Mouse (Mus musculus): ENCODE measurements at regions not wholly inside any gene's neighbourhood (a gene's known extent, or its start where the extent isn't known, plus 50 kb on each side); places are given as distances from the start of the nearest gene placed in this dataset.

GRCm38 (mm10) chr8:8452226-8452625 lies 208.8 kb downstream of the Efnb2 start:
- no peak overlapping the region for H3K27ac ChIP-seq (replicated peaks; ENCODE audit: low read depth, low read length)
- H3K4me1 ChIP-seq (ENCODE audit: control insufficient read depth, insufficient read depth, insufficient read length, low read length), result no peaks in the 10 kb centered on the region
- no peak overlapping the region for H3K4me3 ChIP-seq (ENCODE audit: insufficient read depth, low read depth, low read length)

- H3K4me3 ChIP-seq (ENCODE audit: insufficient read depth, low read depth, low read length), result no peak overlapping the region
- no peaks in the 10 kb centered on the region for H3K4me1 ChIP-seq (ENCODE audit: control insufficient read depth, insufficient read depth, insufficient read length, low read length)
- no peak overlapping the region for H3K27ac ChIP-seq (replicated peaks; ENCODE audit: low read depth, low read length)
Measured at GRCm38 (mm10) chr8:8448911-8449310, 212.1 kb downstream of the Efnb2 start.

GRCm38 (mm10) chr8:8441568-8441967 lies 219.5 kb downstream of the Efnb2 start:
- no peak overlapping the region for H3K4me3 ChIP-seq (ENCODE audit: insufficient read depth, low read depth, low read length)
- H3K4me1 ChIP-seq (ENCODE audit: control insufficient read depth, insufficient read depth, insufficient read length, low read length), result no peaks in the 10 kb centered on the region
- H3K27ac ChIP-seq (replicated peaks; ENCODE audit: low read depth, low read length), result no peak overlapping the region

GRCm38 (mm10) chr8:8440903-8441302 lies 220.1 kb downstream of the Efnb2 start:
- H3K4me3 ChIP-seq (ENCODE audit: insufficient read depth, low read depth, low read length), result no peak overlapping the region
- H3K27ac ChIP-seq (replicated peaks; ENCODE audit: low read depth, low read length), result no peak overlapping the region

GRCm38 (mm10) chr8:8426201-8426600 lies 234.8 kb downstream of the Efnb2 start:
- no peak overlapping the region for H3K27ac ChIP-seq (replicated peaks; ENCODE audit: low read depth, low read length)

More at GRCm38 (mm10) chr8:8440903-8441302, 220.1 kb downstream of the Efnb2 start:
- H3K4me1 ChIP-seq (ENCODE audit: control insufficient read depth, insufficient read depth, insufficient read length, low read length), result no peaks in the 10 kb centered on the region

GRCm38 (mm10) chr8:8423443-8423842 lies 237.6 kb downstream of the Efnb2 start:
- no peaks in the 10 kb centered on the region for H3K4me1 ChIP-seq (ENCODE audit: control insufficient read depth, insufficient read depth, insufficient read length, low read length)
- H3K4me3 ChIP-seq (ENCODE audit: insufficient read depth, low read depth, low read length), result no peak overlapping the region
- no peak overlapping the region for H3K27ac ChIP-seq (replicated peaks; ENCODE audit: low read depth, low read length)

More at GRCm38 (mm10) chr8:8426201-8426600, 234.8 kb downstream of the Efnb2 start:
- H3K4me1 ChIP-seq (ENCODE audit: control insufficient read depth, insufficient read depth, insufficient read length, low read length), result no peaks in the 10 kb centered on the region
- H3K4me3 ChIP-seq (ENCODE audit: insufficient read depth, low read depth, low read length), result no peak overlapping the region

- H3K4me1 ChIP-seq (ENCODE audit: control insufficient read depth, insufficient read depth, insufficient read length, low read length), result no peaks in the 10 kb centered on the region
- no peak overlapping the region for H3K27ac ChIP-seq (replicated peaks; ENCODE audit: low read depth, low read length)
- H3K4me3 ChIP-seq (ENCODE audit: insufficient read depth, low read depth, low read length), result no peak overlapping the region
Measured at GRCm38 (mm10) chr8:8421713-8422112, 239.3 kb downstream of the Efnb2 start.

- no peak overlapping the region for H3K4me3 ChIP-seq (ENCODE audit: insufficient read depth, low read depth, low read length)
- no peak overlapping the region for H3K27ac ChIP-seq (replicated peaks; ENCODE audit: low read depth, low read length)
- no peaks in the 10 kb centered on the region for H3K4me1 ChIP-seq (ENCODE audit: control insufficient read depth, insufficient read depth, insufficient read length, low read length)
Measured at GRCm38 (mm10) chr8:8419360-8420330, 241.4 kb downstream of the Efnb2 start.

- no peak overlapping the region for H3K4me3 ChIP-seq (ENCODE audit: insufficient read depth, low read depth, low read length)
- no peak overlapping the region for H3K27ac ChIP-seq (replicated peaks; ENCODE audit: low read depth, low read length)
- no peaks in the 10 kb centered on the region for H3K4me1 ChIP-seq (ENCODE audit: control insufficient read depth, insufficient read depth, insufficient read length, low read length)
Measured at GRCm38 (mm10) chr8:8418929-8419328, 242.1 kb downstream of the Efnb2 start.

GRCm38 (mm10) chr8:8418525-8418924 lies 242.5 kb downstream of the Efnb2 start:
- Histone ChIP-seq H3K27ac (replicated peaks; ENCODE audit: low read depth, low read length) (no peak overlapping the region), H3K4me3 (ENCODE audit: insufficient read depth, low read depth, low read length) (no peak overlapping the region), H3K4me1 (ENCODE audit: control insufficient read depth, insufficient read depth, insufficient read length, low read length) (no peaks in the 10 kb centered on the region)

GRCm38 (mm10) chr8:8416092-8416701 lies 244.8 kb downstream of the Efnb2 start:
- no peak overlapping the region for H3K4me3 ChIP-seq (ENCODE audit: insufficient read depth, low read depth, low read length)
- no peaks in the 10 kb centered on the region for H3K4me1 ChIP-seq (ENCODE audit: control insufficient read depth, insufficient read depth, insufficient read length, low read length)
- H3K27ac ChIP-seq (replicated peaks; ENCODE audit: low read depth, low read length), result no peak overlapping the region

GRCm38 (mm10) chr8:8407357-8407756 lies 253.7 kb downstream of the Efnb2 start:
- H3K4me3 ChIP-seq (ENCODE audit: insufficient read depth, low read depth, low read length), result no peak overlapping the region
- H3K4me1 ChIP-seq (ENCODE audit: control insufficient read depth, insufficient read depth, insufficient read length, low read length), result no peaks in the 10 kb centered on the region
- no peak overlapping the region for H3K27ac ChIP-seq (replicated peaks; ENCODE audit: low read depth, low read length)

- no peak overlapping the region for H3K4me3 ChIP-seq (ENCODE audit: insufficient read depth, low read depth, low read length)
- no peaks in the 10 kb centered on the region for H3K4me1 ChIP-seq (ENCODE audit: control insufficient read depth, insufficient read depth, insufficient read length, low read length)
- no peak overlapping the region for H3K27ac ChIP-seq (replicated peaks; ENCODE audit: low read depth, low read length)
Measured at GRCm38 (mm10) chr8:8403410-8403809, 257.6 kb downstream of the Efnb2 start.

GRCm38 (mm10) chr8:8392303-8392702 lies 268.7 kb downstream of the Efnb2 start:
- no peak overlapping the region for H3K27ac ChIP-seq (replicated peaks; ENCODE audit: low read depth, low read length)
- no peaks in the 10 kb centered on the region for H3K4me1 ChIP-seq (ENCODE audit: control insufficient read depth, insufficient read depth, insufficient read length, low read length)
- no peak overlapping the region for H3K4me3 ChIP-seq (ENCODE audit: insufficient read depth, low read depth, low read length)

GRCm38 (mm10) chr8:8391321-8391720 lies 269.7 kb downstream of the Efnb2 start:
- no peak overlapping the region for H3K27ac ChIP-seq (replicated peaks; ENCODE audit: low read depth, low read length)
- no peaks in the 10 kb centered on the region for H3K4me1 ChIP-seq (ENCODE audit: control insufficient read depth, insufficient read depth, insufficient read length, low read length)
- H3K4me3 ChIP-seq (ENCODE audit: insufficient read depth, low read depth, low read length), result no peak overlapping the region

GRCm38 (mm10) chr8:8378248-8378647 lies 282.8 kb downstream of the Efnb2 start:
- Histone ChIP-seq H3K4me1 (ENCODE audit: control insufficient read depth, insufficient read depth, insufficient read length, low read length) (no peaks in the 10 kb centered on the region), H3K27ac (replicated peaks; ENCODE audit: low read depth, low read length) (no peak overlapping the region)

More at GRCm38 (mm10) chr8:8378248-8378647, 282.8 kb downstream of the Efnb2 start:
- no peak overlapping the region for H3K4me3 ChIP-seq (ENCODE audit: insufficient read depth, low read depth, low read length)
